Mouse (Mus musculus) cortical plate, adult 2 months (tissue): ENCODE data around the gene Dpp7. TPM values are rescaled to one million over a fixed set of nuclear protein-coding genes. Genes with fewer than 3 reads are reported as not detected.

Source experiments
- H3K27ac ChIP-seq: fragments of 200-500 bp; 2 replicates; pipeline ENCODE4 v1.5.1; 2012; ENCODE audit warnings: low read length, control low read depth, inconsistent platforms; ENCODE audit not compliant: insufficient read depth
- H3K4me1 ChIP-seq: fragments of 200-500 bp; 2 replicates; pipeline ENCODE4 v1.6.1; 2011; ENCODE audit warnings: low read length; ENCODE audit not compliant: control insufficient read depth, insufficient read depth
- H3K4me3 ChIP-seq: fragments of 200-500 bp; 2 replicates; pipeline ENCODE4 v1.5.1; 2011; ENCODE audit warnings: mild to moderate bottlenecking, low read length, control low read depth; ENCODE audit not compliant: insufficient read depth
- CTCF ChIP-seq: fragments of 200-500 bp; IDR thresholded peaks from 2 replicates; pipeline ENCODE4 v1.5.1; 2011; ENCODE audit warnings: mild to moderate bottlenecking, control low read depth, low read length; ENCODE audit not compliant: insufficient read depth; ENCODE audit errors: extremely low read depth
- POLR2A ChIP-seq: fragments of 200-500 bp; IDR thresholded peaks from 2 replicates; pipeline ENCODE4 v1.6.1; 2011; ENCODE audit warnings: mild to moderate bottlenecking, low read length, control low read depth; ENCODE audit not compliant: insufficient read depth; ENCODE audit errors: extremely low read depth
- polyA plus RNA-seq: library from polyadenylated mRNA; depleted of rRNA; stranded (reverse); fragments of >200 nt; gene quantifications from 2 replicates; pipeline ENCODE4 v1.2.3, GENCODE M21; 2012; rRNA removed

Dpp7 gene
- polyA plus RNA-seq: 59.8 and 69.1 TPM in 2 replicates

- H3K27ac ChIP-seq: no peak within 1 kb of the TSS
- TF ChIP-seq POLR2A (peak; percentile 70), CTCF (no peak)
- H3K4me3 ChIP-seq: peak within 1 kb of the TSS; percentile 63
- H3K4me1 ChIP-seq: peaks cover 7% of the 10 kb centered on the region
Measured at GRCm38 (mm10) chr2:25356208-25357079, at the start of gene Dpp7. Dpp7 (minus strand) TSS chr2:25356359.

DNA sequence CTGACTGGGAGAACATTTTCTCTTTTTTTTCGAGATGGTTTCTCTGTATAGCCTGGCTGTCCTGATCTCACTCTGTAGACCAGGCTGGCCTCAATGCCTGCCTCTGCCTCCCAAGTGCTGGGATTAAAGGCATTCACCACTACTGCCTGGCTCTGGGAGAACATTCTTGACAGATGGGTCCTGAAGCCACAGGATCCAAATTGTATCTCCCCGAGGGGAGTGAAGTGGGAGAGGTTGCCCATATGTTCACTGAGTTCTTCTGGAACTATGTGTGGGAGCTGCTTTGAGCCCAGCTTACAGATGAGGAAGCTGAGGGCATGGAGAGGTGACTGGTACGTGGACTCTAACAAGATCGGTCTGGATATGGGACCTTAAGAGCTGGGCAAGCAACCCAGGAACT, 47.8 kb upstream of the Dpp7 start:
- TF ChIP-seq CTCF (no peak), POLR2A (no peak)
- Histone ChIP-seq H3K27ac (peak overlapping the region; percentile 86; the same call in 1 of the 2 replicates), H3K4me3 (peak overlapping the region; percentile 78), H3K4me1 (peaks cover 11% of the 10 kb centered on the region)

DNA sequence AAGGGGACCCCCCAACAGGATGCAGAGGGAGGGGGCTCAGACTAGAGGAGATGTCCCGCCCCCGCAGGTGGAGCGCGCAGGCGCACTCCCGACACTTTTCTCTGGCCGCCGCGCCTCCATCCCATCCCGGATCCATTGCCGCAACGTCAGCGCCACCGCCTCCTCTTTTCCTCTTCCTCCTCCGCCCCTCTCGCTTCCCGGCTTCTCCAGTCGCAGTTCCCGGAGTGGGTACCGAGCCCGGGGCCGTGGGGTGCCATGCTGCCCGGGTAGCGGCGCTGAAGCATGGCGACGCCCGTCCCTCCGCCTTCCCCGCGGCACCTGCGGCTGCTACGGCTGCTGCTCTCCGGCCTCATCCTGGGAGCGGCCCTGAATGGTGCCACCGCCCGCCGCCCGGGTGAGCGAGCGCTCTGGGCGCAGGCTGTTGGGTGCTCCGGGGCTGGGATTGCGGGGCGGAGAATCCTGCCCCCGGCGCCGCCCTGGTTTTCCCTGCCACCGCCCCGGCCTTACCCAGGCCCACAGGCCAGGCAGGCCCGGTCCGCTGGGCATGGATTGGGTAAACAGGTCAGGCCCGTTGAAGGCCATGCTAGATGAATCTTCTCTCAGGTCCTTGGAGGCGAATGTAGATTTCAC, 46.9 kb upstream of the Dpp7 start:
- TF ChIP-seq CTCF: no peak
- TF ChIP-seq POLR2A: peak; percentile 86
- peaks cover 11% of the 10 kb centered on the region for H3K4me1 ChIP-seq
- peak overlapping the region; percentile 78 for H3K4me3 ChIP-seq
- peak overlapping the region; percentile 86 for H3K27ac ChIP-seq

DNA sequence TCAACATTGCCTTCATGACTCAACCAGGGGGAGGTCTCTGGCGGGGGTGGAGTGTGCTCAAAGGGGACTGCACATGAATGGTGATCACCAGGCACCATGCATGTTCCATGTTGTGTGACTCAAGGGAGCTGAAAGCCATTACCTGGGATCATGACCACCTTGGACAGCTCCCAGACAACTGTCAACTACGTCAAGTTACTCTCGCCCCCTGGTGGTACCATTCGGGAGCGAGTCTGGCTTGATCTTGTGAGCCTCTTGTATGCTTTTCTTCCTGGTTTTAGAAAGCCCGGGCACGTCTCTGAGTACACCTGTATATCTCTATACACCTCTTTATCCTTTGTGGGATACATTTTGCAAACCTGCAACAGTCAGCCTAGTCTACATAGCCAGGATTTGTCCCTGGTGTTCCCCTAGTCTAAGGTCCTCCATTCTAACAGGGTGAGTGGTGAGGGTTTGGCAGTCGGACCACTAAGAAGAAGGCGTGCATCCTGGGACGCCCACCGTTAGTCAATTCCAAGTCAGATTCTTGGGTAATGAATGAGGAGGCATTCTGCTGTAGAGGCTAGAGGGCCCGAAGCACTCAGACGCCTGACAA, 46.3 kb upstream of the Dpp7 start:
- H3K4me1 ChIP-seq: peaks cover 11% of the 10 kb centered on the region
- TF ChIP-seq CTCF (peak; percentile 60), POLR2A (no peak)
- peak overlapping the region; percentile 78 for H3K4me3 ChIP-seq
- H3K27ac ChIP-seq: peak overlapping the region; percentile 26; the same call in 1 of the 2 replicates

DNA sequence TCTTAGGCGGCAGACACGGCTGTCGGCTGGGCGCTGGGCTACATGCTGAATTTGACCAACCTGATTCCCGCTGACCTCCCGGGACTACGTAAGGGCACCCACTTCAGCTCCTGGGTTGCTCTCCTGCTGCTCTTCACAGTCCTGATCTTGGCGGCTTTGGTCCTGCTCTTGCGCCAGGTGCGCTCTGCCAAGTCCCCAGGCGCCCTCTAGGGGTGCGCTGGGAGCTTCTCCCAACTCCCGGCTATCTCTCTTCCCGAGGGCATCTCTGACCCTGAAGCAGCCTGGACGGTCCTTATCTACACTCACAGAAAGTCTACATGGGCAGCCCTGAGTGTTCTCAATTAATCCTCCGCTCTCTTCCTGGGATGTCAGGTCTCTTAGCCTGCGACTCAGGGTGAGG, 44.6 kb upstream of the Dpp7 start:
- Histone ChIP-seq H3K4me3 (peak overlapping the region; percentile 3; the same call in 1 of the 2 replicates), H3K27ac (no peak overlapping the region), H3K4me1 (peaks cover 7% of the 10 kb centered on the region)
- TF ChIP-seq CTCF (peak; percentile 51), POLR2A (no peak)

DNA sequence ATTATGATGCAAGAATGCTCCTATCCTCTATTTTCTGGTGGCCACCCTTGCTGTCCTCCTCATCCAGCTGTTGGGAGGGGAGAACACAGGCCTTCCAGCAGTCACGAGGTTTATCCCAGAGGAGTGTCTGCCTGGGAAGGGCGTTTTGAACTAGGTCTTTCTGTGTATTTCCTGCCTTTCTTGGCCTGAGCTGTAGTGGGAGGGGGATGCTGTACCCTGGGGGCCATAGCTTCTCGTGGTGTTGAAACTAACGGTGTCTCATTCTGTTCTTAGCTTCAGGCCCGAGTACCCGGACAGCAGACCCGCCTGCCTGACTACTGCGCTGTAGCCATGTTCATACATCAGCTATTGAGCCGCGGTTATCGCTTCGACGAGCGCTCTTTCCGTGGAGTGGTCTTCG, 44.1 kb upstream of the Dpp7 start:
- Histone ChIP-seq H3K27ac (no peak overlapping the region), H3K4me1 (peaks cover 4% of the 10 kb centered on the region; the same call in 1 of the 2 replicates), H3K4me3 (peak overlapping the region; percentile 3; the same call in 1 of the 2 replicates)
- TF ChIP-seq CTCF: no peak
- no peak for TF ChIP-seq POLR2A

GRCm38 (mm10) chr2:25399051-25399450, 42.9 kb upstream of the Dpp7 start, which contains the start of gene Npdc1:
Npdc1 (plus strand) TSS chr2:25399351.
- Histone ChIP-seq H3K4me3 (no peak within 1 kb of the TSS), H3K4me1 (no peaks in the 10 kb centered on the region; the same call in 1 of the 2 replicates), H3K27ac (no peak within 1 kb of the TSS)
- TF ChIP-seq POLR2A (no peak), CTCF (no peak)

GRCm38 (mm10) chr2:25398065-25398464, 41.9 kb upstream of the Dpp7 start:
- Histone ChIP-seq H3K4me1 (no peaks in the 10 kb centered on the region; the same call in 1 of the 2 replicates), H3K4me3 (no peak overlapping the region), H3K27ac (no peak overlapping the region)
- no peak for TF ChIP-seq CTCF
- no peak for TF ChIP-seq POLR2A

- H3K27ac ChIP-seq: no peak overlapping the region
- H3K4me3 ChIP-seq: no peak overlapping the region; the same call in 1 of the 2 replicates
- no peak for TF ChIP-seq CTCF
- TF ChIP-seq POLR2A: no peak
- no peaks in the 10 kb centered on the region; the same call in 1 of the 2 replicates for H3K4me1 ChIP-seq
Measured at GRCm38 (mm10) chr2:25397010-25397409, 40.9 kb upstream of the Dpp7 start.

- Histone ChIP-seq H3K27ac (0 out of 2 replicates have a peak overlapping the region, but pooled peaks have one; percentile 5), H3K4me1 (no peaks in the 10 kb centered on the region; the same call in 1 of the 2 replicates), H3K4me3 (peak overlapping the region; percentile 20; the same call in 1 of the 2 replicates)
- TF ChIP-seq CTCF: no peak
- TF ChIP-seq POLR2A: no peak
Measured at GRCm38 (mm10) chr2:25396597-25396983, 40.4 kb upstream of the Dpp7 start.
